In genomic region chr11:114446617-114447460, GRCm38 (mm10) we compare ENCODE assay signal across 8 mouse cellular contexts.
DNase-seq lines count a peak whose midpoint lies in the region; ATAC-seq and TF ChIP-seq lines count a peak whose summit lies in the region.

No protein-coding gene starts in this region.

- TF ChIP-seq POLR2A in brain, embryonic 14.5 days (IDR thresholded peaks at IDR 0.05; ENCODE audit: borderline replicate concordance, extremely low read depth, insufficient read depth, insufficient read length, poor library complexity, severe bottlenecking): no peak

- WGBS in kidney, embryonic 14.5 days: 3% methylated on average over 23 of the region's 23 CpGs

- no peak overlapping the region for H3K27ac ChIP-seq in kidney, embryonic 14.5 days (ENCODE audit: low read depth, low read length)

- peak overlapping the region; percentile 20; the same call in 1 of the 2 replicates for H3K4me3 ChIP-seq in kidney, embryonic 14.5 days (ENCODE audit: low read length)

- peaks cover 31% of the 10 kb centered on the region for H3K4me1 ChIP-seq in kidney, embryonic 14.5 days (ENCODE audit: control insufficient read depth, insufficient read depth, low read length)

- H3K9ac ChIP-seq in kidney, embryonic 14.5 days (ENCODE audit: low read depth, low read length): peak overlapping the region; percentile 23; the same call in 1 of the 2 replicates

- H3K36me3 ChIP-seq in kidney, embryonic 14.5 days (ENCODE audit: control insufficient read depth, insufficient read depth, low read length): no peaks in the 10 kb centered on the region

- no peak for TF ChIP-seq CTCF in brain, embryonic 14.5 days (IDR thresholded peaks at IDR 0.05; ENCODE audit: borderline replicate concordance, extremely low read depth, insufficient read depth, insufficient read length)

- peaks cover 3% of the 10 kb centered on the region; the same call in 1 of the 2 replicates for H3K27me3 ChIP-seq in kidney, embryonic 14.5 days (ENCODE audit: control insufficient read depth, insufficient read depth, low read length)

- H3K4me2 ChIP-seq in kidney, embryonic 14.5 days (replicated peaks; ENCODE audit: low read depth, low read length): peak overlapping the region; percentile 47

- H3K9me3 ChIP-seq in kidney, embryonic 14.5 days (ENCODE audit: control insufficient read depth, low read length): no peaks in the 10 kb centered on the region

- DNase-seq in ES-CJ7 (ENCODE audit: low read depth, low spot score): peak; percentile 11
- peak; percentile 86 for DNase-seq in brain, embryonic 14.5 days (ENCODE audit: low read depth)
- DNase-seq in gastrocnemius, postnatal 14 days: peak; percentile 37
- peak; percentile 51 for DNase-seq in lung, postnatal 14 days
- peak; percentile 70 for DNase-seq in retina, postnatal 1 day
- no peak for DNase-seq in layer of hippocampus, adult 18-20 months (ENCODE audit: low spot score in 2 of 2)
- no peak for DNase-seq in left cerebral cortex, postnatal 10 days (ENCODE audit: extremely low spot score in 1 of 2, low spot score in 2 of 2)

- intact Hi-C loops in gastrocnemius, postnatal 14 days (cut with DNase I; ENCODE audit: low total_unique reads): no loop called here
- intact Hi-C loops in left cerebral cortex, postnatal 10 days (cut with DNase I): no loop called here

- ATAC-seq in kidney, embryonic 14.5 days (ENCODE audit: low FRiP score, low TSS enrichment): peak; percentile 89

Comparison
In these comparisons a context has a peak if more than half of its experiments do, and no peak if none do; other contexts are left out.
1. DNase-seq: peak in ES-CJ7 (single experiment), brain, embryonic 14.5 days (single experiment), gastrocnemius, postnatal 14 days (single experiment), lung, postnatal 14 days (single experiment) and retina, postnatal 1 day (single experiment); none in layer of hippocampus, adult 18-20 months (0 of 2) and left cerebral cortex, postnatal 10 days (0 of 2).